Mouse (Mus musculus): ENCODE results near the gene Rgl1. TPM values are rescaled to one million over a fixed set of nuclear protein-coding genes. Genes with fewer than 3 reads are reported as not detected.
"Not testable (repeated sequence)": the region's sequence is repeated elsewhere in the genome, so short reads cannot be mapped to it uniquely, and the experiment has no call there.

Rgl1 gene
- polyA plus RNA-seq, 1 experiment from 2014 or later = 66.1 TPM

DNA sequence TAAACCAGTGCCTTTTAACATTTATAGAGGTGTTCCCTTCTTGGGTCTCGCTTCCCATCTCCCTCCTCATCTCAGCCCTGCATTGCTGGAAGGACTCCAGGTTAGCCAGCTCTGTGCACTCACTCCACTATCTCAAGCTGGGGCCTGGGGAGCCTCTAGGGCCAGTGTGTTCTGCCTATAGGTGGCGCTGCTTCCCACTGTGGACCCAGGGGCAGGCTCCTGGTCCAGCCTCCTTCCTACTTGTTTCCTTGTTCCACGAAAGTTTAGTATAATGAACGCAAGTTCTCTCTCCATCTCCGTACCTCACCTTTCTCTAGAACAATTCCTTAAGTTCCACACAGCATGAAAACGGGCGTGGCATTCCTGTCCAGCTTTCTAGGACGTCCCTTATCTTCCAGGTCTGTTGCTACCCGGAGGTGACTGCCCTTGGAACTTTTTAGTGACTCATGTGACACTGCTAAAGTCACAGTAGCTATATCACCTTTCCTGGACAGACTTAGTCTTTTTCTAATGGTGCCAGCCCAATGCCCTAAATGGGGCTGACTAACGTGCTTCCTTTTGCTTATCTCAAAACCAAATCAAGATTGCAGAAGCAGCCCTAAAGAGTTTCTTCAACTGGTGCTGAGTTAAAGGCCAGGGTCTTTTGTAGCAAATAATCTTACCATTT lies 13.1 kb upstream of the Rgl1 start:
- ATAC-seq (ENCODE audit: insufficient number of reproducible peaks, low FRiP score) = peak; percentile 74; the same call in 1 of the 2 replicates
- WGBS = 23% methylated on average over 10 of the region's 10 CpGs
- H3K36me3 ChIP-seq = peaks cover 26% of the 10 kb centered on the region
- peaks cover 6% of the 10 kb centered on the region; the same call in 1 of the 2 replicates for H3K4me1 ChIP-seq (replicated peaks)
- no peaks in the 10 kb centered on the region for H3K27me3 ChIP-seq (replicated peaks)
- H3K9me3 ChIP-seq (replicated peaks) = no peaks in the 10 kb centered on the region
- peak overlapping the region; percentile 23 for H3K4me2 ChIP-seq
- H3K9ac ChIP-seq = no peak overlapping the region
- H3K4me3 ChIP-seq = no peak overlapping the region
- H3K27ac ChIP-seq (ENCODE audit: poor library complexity, severe bottlenecking) = no peak overlapping the region

DNA sequence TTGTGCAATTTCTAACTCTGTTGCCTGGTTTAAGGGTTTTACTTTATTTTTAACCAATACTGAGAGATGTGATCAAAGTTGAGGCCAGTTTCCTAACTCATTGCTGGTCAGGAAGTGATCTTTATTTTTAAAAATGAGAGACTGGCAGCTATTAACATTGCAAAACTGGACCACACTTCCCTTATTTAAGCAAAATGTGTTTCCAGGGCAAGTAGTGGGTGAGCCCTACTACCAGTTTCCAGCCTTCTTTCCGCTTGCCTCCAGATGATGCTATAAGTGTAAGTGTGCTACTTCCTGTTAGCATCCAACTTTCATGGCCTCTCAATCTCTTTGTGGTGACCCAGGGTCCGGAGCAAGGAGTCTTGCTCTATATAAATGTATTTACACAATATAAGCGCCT lies 8.4 kb upstream of the Rgl1 start:
- not testable (repeated sequence) for H3K4me1 ChIP-seq (replicated peaks); ATAC-seq (ENCODE audit: insufficient number of reproducible peaks, low FRiP score); H3K4me2 ChIP-seq; H3K4me3 ChIP-seq; H3K9ac ChIP-seq; H3K9me3 ChIP-seq (replicated peaks); H3K27me3 ChIP-seq (replicated peaks); H3K27ac ChIP-seq (ENCODE audit: poor library complexity, severe bottlenecking)
- H3K36me3 ChIP-seq = peaks cover 65% of the 10 kb centered on the region
- 90% methylated on average over 3 of the region's 3 CpGs for WGBS

DNA sequence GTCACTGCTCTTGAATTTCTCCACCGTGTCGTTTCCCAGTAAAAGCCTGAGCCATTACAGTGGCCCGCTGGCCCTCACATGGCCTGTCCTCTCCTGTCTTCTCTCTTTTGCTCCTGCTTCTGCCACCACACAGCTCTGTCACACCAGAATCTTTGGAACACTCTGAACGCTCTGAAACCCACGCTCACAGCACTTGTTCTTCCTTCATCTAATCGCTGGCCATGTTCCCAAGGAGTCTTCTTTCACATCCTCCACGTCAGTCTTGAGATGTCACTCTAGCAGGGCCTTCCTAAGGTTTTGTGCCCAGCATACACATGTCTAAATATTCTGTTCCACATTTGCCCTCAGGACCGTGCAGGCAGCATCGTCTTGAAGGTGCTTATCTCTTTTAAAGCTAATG lies 4.9 kb upstream of the Rgl1 start:
- Histone ChIP-seq H3K4me1 (replicated peaks) (0 out of 2 replicates have a peak, but pooled peaks cover 3% of the 10 kb centered on the region), H3K4me2 (no peak overlapping the region), H3K36me3 (peaks cover 61% of the 10 kb centered on the region), H3K4me3 (no peak overlapping the region), H3K9me3 (replicated peaks) (no peaks in the 10 kb centered on the region), H3K27me3 (replicated peaks) (no peaks in the 10 kb centered on the region), H3K9ac (no peak overlapping the region), H3K27ac (ENCODE audit: poor library complexity, severe bottlenecking) (no peak overlapping the region)
- no peak for ATAC-seq (ENCODE audit: insufficient number of reproducible peaks, low FRiP score)
- WGBS = 88% methylated on average over 9 of the region's 9 CpGs

DNA sequence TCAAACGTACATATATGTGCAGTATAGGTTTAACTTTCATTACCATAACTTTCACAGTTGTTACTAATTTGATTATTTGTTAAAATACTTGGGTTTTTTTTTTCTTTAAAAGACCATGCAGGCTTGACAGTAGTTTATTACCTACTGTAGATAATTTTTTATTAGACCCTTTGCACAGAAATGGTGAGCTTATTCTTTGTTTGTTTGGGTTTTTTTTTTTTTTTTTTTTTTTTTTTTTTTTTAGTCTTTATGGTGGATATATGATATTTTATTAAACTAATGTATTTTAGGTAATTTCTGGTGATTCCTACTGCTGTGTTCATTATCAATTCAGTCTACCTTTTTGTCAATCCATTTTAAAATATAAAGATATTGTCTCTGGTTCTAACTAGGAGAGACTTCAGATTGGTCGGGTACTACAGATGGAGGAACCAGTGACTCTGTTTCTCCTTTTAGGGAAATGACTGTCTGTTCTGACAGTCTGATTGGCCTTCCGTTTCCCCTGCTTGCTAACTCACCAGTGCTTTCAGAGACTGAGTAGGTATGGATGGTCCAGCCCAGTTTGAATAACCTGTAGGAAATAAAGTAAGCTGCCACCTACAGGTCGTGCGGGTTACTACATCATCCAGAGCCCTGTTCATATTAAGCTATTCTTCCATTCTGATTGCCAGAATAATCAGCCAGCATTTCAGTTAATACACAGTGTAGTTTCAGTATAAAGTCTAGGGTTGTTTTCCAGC lies 1.8 kb upstream of the Rgl1 start:
- H3K27me3 ChIP-seq (replicated peaks) = peaks cover 11% of the 10 kb centered on the region; the same call in 1 of the 2 replicates
- H3K4me1 ChIP-seq (replicated peaks) = peaks cover 7% of the 10 kb centered on the region
- H3K27ac ChIP-seq (ENCODE audit: poor library complexity, severe bottlenecking) = no peak overlapping the region
- ATAC-seq (ENCODE audit: insufficient number of reproducible peaks, low FRiP score) = peak; percentile 34; the same call in 1 of the 2 replicates
- H3K9me3 ChIP-seq (replicated peaks) = no peaks in the 10 kb centered on the region
- no peak overlapping the region for H3K4me3 ChIP-seq
- peak overlapping the region; percentile 46 for H3K4me2 ChIP-seq
- H3K36me3 ChIP-seq = peaks cover 33% of the 10 kb centered on the region
- no peak overlapping the region for H3K9ac ChIP-seq
- WGBS = 8% methylated on average over 5 of the region's 5 CpGs

DNA sequence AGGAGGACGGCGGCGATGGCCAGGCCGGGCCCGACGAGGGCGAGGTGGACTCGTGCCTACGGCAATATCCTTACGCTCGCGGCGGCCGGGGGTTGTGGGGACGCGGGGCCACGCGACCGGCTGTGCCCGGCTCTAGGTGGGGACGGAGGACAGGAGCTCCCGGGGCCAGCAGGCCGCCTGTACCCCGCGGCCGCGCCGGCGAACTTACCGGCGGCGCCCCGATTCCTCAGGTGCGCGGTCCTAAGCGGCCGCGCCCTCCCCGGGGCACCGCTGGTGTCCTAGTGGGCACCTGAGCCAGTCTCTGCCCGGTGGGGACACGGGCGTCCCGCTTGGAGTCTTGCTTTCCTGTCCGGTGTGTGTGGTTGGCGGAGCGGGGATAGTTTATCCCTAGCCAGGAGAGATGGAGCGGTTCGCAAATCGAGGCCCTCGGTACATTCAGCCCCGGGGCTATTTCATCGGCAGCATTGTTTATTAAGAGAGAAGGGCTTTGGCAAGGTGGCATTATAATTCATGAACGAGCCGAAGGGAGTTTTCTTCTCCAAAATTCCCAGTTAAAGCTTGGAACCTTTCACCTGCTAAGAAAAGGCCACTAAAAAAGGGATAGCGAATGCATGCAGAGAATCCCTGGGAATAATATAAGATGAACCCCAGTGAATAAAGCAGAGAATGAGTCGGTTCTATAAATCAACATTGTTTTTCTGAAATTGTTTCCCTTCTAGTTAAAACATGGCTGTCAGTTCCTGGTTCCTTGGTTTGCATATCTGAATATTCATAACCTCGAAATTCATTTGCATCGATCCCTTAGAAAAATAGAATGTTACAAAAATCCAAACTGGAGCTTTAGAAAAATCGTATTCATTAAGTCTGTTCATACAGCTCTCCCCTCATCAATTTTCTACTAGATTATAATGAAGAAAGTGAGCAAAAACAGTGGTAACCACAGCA lies 925 bp upstream of the Rgl1 start:
- Histone ChIP-seq H3K27ac (ENCODE audit: poor library complexity, severe bottlenecking) (peak overlapping the region; percentile 93), H3K4me3 (peak overlapping the region; percentile 99), H3K9ac (peak overlapping the region; percentile 97), H3K36me3 (peaks cover 25% of the 10 kb centered on the region), H3K4me1 (replicated peaks) (peaks cover 7% of the 10 kb centered on the region), H3K4me2 (peak overlapping the region; percentile 99), H3K27me3 (replicated peaks) (peaks cover 11% of the 10 kb centered on the region; the same call in 1 of the 2 replicates), H3K9me3 (replicated peaks) (no peaks in the 10 kb centered on the region)
- ATAC-seq (ENCODE audit: insufficient number of reproducible peaks, low FRiP score) = peak; percentile 68
- under 1% methylated on average over 57 of the region's 60 CpGs for WGBS

DNA sequence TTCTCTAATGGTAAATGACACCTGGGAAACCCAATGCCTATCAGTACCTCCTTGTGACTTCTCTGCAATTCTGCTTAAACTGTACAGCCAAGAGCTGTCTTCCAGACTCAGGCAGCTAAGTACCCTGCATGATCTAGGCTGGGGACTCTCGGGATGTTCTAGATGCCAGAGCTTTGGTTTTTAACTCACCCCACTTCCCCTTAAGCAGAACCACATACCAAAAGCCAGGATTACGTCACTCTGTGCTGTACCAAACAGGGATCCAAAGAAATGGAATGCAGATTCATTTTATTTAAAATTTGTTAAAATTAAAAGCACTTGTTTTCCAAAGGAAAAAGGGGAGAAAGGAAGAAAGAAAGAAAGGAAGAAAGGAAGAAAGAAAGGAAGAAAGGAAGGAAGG lies 4.4 kb downstream of the Rgl1 start:
- no peaks in the 10 kb centered on the region for H3K36me3 ChIP-seq
- H3K27ac ChIP-seq (ENCODE audit: poor library complexity, severe bottlenecking) = no peak overlapping the region
- WGBS = 73% methylated on average over 2 of the region's 2 CpGs
- ATAC-seq (ENCODE audit: insufficient number of reproducible peaks, low FRiP score) = no peak
- no peak overlapping the region for H3K9ac ChIP-seq
- H3K4me1 ChIP-seq (replicated peaks) = peaks cover 4% of the 10 kb centered on the region
- no peak overlapping the region for H3K4me2 ChIP-seq
- H3K4me3 ChIP-seq = no peak overlapping the region
- H3K9me3 ChIP-seq (replicated peaks) = no peaks in the 10 kb centered on the region
- peaks cover 11% of the 10 kb centered on the region; the same call in 1 of the 2 replicates for H3K27me3 ChIP-seq (replicated peaks)

DNA sequence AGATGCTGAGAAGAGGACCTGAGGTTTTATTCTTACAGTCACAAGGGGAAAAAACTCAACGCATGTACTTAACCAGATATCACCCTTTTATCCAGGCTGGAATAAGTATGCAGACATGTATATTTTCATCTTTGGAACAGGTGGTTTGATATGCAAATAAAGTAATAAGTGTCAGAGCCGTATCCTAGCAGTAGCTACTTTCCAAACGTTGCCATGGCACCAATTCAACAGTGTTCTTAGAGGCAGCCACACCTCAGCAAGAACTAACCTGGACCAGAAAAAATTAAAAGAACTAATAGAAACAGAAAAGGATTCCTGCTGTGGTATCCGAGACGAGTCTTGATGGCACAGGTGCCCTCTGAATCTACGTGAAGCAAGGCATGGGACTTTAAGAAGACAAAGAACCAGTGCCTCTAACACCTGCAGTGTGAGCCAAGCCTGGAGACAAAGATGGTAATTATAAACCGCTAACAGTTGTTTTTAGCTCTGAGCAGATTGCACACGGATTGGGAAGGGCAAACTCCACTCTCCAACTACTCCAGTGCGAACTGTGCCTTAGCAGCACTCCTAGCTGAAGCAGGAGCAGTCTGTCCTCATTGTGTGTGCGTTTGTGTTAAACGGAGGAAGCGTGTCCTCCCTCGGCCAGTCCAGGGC lies 15.7 kb downstream of the Rgl1 start, which contains the start of gene Apobec4:
Gene Apobec4 (plus strand): TSS at position 240 of the 654 bp plus-strand sequence.
- ATAC-seq (ENCODE audit: insufficient number of reproducible peaks, low FRiP score) = no peak
- Histone ChIP-seq H3K27ac (ENCODE audit: poor library complexity, severe bottlenecking) (no peak within 1 kb of the TSS), H3K4me1 (replicated peaks) (peaks cover 8% of the 10 kb centered on the region), H3K27me3 (replicated peaks) (no peaks in the 10 kb centered on the region), H3K9me3 (replicated peaks) (no peaks in the 10 kb centered on the region), H3K4me3 (no peak within 1 kb of the TSS), H3K4me2 (no peak within 1 kb of the TSS), H3K9ac (no peak within 1 kb of the TSS), H3K36me3 (no peaks in the 10 kb centered on the region)
- WGBS = 70% methylated on average over 13 of the region's 13 CpGs

DNA sequence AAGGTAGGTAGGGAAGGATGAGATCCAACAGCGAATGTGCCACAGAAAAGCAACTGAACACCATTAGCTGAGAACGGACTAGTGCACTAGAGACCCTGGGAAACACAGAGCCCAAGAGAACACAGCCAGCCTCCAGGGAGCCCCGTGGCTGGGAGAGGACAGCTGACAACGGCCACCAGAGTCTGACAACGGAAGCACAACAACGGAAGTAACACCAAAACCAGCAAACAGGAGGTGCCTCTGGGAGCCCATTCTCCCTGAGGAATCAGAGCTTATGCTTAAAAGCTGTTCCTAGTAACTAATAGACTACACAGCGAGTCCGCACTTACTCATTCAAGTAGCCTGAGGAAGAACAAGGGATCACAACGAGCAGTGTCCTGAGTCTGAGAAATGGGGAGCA lies 16.9 kb downstream of the Rgl1 start:
- no peak overlapping the region for H3K4me2 ChIP-seq
- H3K27me3 ChIP-seq (replicated peaks) = no peaks in the 10 kb centered on the region
- H3K9ac ChIP-seq = no peak overlapping the region
- WGBS = 65% methylated on average over 9 of the region's 9 CpGs
- no peaks in the 10 kb centered on the region for H3K36me3 ChIP-seq
- H3K4me3 ChIP-seq = no peak overlapping the region
- H3K4me1 ChIP-seq (replicated peaks) = peaks cover 8% of the 10 kb centered on the region
- no peak overlapping the region for H3K27ac ChIP-seq (ENCODE audit: poor library complexity, severe bottlenecking)
- no peak for ATAC-seq (ENCODE audit: insufficient number of reproducible peaks, low FRiP score)
- no peaks in the 10 kb centered on the region for H3K9me3 ChIP-seq (replicated peaks)

DNA sequence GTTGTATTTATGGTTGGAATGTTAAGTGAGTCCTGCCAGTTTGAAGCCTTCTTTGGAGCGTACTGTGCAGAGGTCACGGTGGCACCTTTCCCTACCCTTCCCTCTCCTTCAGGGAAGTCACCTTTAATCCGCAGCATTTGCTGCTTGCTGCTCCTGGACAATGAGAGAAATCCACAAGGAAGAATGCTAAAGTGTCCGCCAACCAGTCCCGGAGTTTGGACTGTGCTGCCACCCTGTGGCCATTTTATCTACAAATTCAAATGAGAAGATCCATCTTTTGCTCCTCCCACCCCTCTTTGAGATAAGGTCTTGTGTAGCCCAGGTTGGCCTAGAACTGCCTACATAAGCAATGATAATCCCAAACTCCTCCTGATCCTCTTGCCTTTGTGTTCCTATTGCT lies 19.7 kb downstream of the Rgl1 start:
- no peaks in the 10 kb centered on the region for H3K36me3 ChIP-seq
- H3K4me3 ChIP-seq = no peak overlapping the region
- no peak overlapping the region for H3K27ac ChIP-seq (ENCODE audit: poor library complexity, severe bottlenecking)
- WGBS = 6% methylated on average over 5 of the region's 5 CpGs
- peaks cover 16% of the 10 kb centered on the region for H3K4me1 ChIP-seq (replicated peaks)
- H3K4me2 ChIP-seq = no peak overlapping the region
- no peak overlapping the region for H3K9ac ChIP-seq
- peak; percentile 15; the same call in 1 of the 2 replicates for ATAC-seq (ENCODE audit: insufficient number of reproducible peaks, low FRiP score)
- H3K9me3 ChIP-seq (replicated peaks) = no peaks in the 10 kb centered on the region
- no peaks in the 10 kb centered on the region for H3K27me3 ChIP-seq (replicated peaks)

DNA sequence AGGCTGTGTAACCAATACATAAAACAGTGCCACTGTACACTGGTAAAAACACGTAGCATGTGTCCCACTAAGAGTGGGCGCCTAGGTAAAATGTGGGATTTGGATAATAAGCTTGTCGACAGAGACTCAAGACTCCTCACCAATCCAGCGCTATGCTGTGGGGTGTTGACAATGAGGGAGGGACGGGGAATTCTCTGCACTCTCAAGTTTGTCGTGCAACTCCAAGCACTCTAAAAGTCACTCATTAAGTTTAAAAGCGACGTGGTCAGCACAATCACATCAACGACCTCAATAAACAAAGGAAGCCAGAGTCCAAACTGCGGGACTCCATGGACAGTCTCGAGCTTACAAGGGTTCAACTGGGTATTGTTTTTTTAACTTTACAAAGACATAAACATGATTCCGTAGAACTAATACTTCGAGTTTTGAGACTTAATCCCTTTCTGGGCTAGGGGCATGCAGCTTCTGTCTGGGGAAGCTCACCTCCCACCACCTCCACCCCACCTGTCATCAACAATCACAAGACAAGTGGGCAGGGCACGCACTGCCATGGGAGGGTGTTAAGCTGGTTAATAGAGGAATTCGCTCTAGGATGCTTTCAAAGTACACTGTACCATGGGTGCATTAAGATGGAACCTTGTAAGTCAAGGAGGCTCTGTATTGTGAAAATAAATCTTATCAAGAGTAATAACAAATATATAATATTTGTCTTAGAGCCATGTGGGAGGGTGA lies 22.9 kb downstream of the Rgl1 start:
- WGBS = 37% methylated on average over 15 of the region's 15 CpGs

More for the DNA sequence above, 22.9 kb downstream of the Rgl1 start:
- no peak for ATAC-seq (ENCODE audit: insufficient number of reproducible peaks, low FRiP score)
- peak overlapping the region; percentile 43; the same call in 1 of the 2 replicates for H3K27ac ChIP-seq (ENCODE audit: poor library complexity, severe bottlenecking)
- H3K4me2 ChIP-seq = peak overlapping the region; percentile 16; the same call in 1 of the 2 replicates
- H3K9me3 ChIP-seq (replicated peaks) = no peaks in the 10 kb centered on the region
- H3K4me3 ChIP-seq = no peak overlapping the region
- peaks cover 16% of the 10 kb centered on the region for H3K4me1 ChIP-seq (replicated peaks)
- H3K27me3 ChIP-seq (replicated peaks) = no peaks in the 10 kb centered on the region
- H3K36me3 ChIP-seq = no peaks in the 10 kb centered on the region
- H3K9ac ChIP-seq = no peak overlapping the region
